Mouse (Mus musculus): ENCODE results near the gene Srrm4.

Gene Srrm4

DNA sequence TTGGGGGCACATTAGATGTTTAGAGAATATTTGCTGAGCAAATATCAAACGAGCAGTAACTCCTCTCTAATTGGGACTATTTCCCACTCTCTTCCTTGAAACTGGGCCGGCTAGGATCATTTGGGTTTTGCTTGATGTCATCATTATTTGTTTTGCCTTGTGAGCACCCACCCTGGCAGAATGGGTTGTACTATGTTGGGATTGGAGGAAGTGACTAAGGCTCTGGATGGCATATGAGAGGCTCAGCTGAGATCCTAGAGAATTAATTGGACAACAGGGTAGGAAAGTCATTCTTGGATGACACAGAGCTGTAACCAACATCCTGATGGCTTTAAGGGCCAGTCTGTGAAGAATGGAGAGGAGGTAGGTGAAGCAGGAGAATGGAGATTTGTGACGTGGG is 185.1 kb downstream of the Srrm4 start:
- no peak for DNase-seq (ENCODE audit: low read depth, low spot score)

DNA sequence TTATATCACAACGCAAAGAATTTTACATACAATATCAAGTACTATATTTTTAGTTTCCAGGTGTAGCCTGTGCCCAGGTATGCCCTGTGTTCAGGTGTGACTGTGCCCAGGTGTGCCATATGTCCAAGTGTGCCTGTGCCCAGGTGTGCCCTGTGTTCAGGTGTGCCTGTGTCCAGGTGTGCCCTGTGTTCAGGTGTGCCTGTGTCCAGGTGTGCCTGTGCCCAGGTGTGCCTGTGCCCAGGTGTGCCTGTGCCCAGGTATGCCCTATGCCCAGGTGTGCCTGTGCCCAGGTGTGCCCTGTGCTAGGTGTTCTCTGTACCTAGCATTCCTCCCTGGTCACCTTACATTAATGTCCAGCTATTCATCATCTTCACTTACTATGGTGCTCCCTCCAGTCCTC is 185.7 kb downstream of the Srrm4 start:
- no peak for DNase-seq (ENCODE audit: low read depth, low spot score)

GRCm38 (mm10) chr5:116404063-116404462 is 187.6 kb downstream of the Srrm4 start:
- no peak for DNase-seq (ENCODE audit: low read depth, low spot score)

- DNase-seq (ENCODE audit: low read depth, low spot score): no peak
Observed at GRCm38 (mm10) chr5:116400801-116401200, 190.8 kb downstream of the Srrm4 start.

- DNase-seq (ENCODE audit: low read depth, low spot score): no peak
Observed at GRCm38 (mm10) chr5:116400042-116400730, 191.4 kb downstream of the Srrm4 start.

DNA sequence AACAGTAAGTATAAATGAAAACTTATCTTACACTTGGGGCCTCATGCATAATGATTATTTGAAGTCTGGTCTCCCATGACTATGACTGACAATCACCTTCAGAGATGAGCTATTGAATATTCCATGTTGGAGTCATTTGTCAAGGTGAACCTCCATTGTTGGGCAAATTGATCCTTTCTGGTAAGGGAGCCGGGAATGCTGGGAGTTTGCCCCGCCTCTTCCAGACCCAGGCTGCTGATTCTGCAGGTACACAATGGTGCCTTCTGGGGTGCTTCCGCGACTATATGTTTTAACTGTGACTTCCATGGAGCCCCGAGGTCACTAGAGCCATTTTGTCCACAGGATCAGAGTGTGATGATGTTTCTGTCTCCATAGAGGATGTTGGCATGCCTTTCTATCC is 195.5 kb downstream of the Srrm4 start:
- no peak for DNase-seq (ENCODE audit: low read depth, low spot score)

DNA sequence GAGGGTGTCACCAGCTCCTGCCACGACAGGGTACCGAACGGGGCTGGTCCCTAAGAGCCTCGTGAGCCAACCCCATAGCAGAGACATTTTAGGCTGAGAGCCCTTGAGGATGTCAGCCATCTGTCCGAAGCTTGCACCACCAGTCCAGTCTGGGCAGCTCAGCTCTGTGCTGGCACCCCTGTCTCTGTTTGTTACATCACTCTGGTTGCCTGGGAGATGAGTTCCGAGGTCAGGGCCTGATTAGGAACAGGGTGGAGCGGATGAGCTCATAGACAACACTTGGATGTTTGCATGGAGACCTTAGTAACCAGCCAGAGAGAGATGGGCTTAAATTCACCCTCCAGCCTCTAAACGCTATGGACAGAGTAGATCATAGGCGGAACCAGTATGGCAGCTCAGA is 199.0 kb downstream of the Srrm4 start:
- DNase-seq (ENCODE audit: low read depth, low spot score): no peak

GRCm38 (mm10) chr5:116389856-116390542 is 201.6 kb downstream of the Srrm4 start:
- DNase-seq (ENCODE audit: low read depth, low spot score): no peak

GRCm38 (mm10) chr5:116389321-116389720 is 202.3 kb downstream of the Srrm4 start:
- no peak for DNase-seq (ENCODE audit: low read depth, low spot score)
